Mouse (Mus musculus) embryonic facial prominence, embryonic 12.5 days (tissue): ENCODE measurements around the gene Tceal8. TPM values are rescaled to one million over a fixed set of nuclear protein-coding genes. Genes with fewer than 3 reads are reported as not detected.
"Not testable (repeated sequence)": the region's sequence is repeated elsewhere in the genome, so short reads cannot be mapped to it uniquely, and the experiment has no call there.

Experiments used
- ATAC-seq: fragments of 200-750 bp; cut with Nextera tagmentation; 2 replicates; pipeline ENCODE4 v1.8.0; 2017; ENCODE audit not compliant: insufficient number of reproducible peaks, insufficient read depth, low FRiP score, low TSS enrichment
- H3K27ac ChIP-seq: fragments of 300-500 bp; sonication (generic); 2 replicates; pipeline ENCODE4 v1.5.1; 2016; ENCODE audit warnings: mild to moderate bottlenecking
- H3K27me3 ChIP-seq: fragments of 300-500 bp; sonication (generic); 2 replicates; pipeline ENCODE4 v1.6.1; 2016; ENCODE audit warnings: mild to moderate bottlenecking, moderate library complexity
- H3K36me3 ChIP-seq: fragments of 300-500 bp; sonication (generic); 2 replicates; pipeline ENCODE4 v1.6.1; 2016; ENCODE audit warnings: mild to moderate bottlenecking
- H3K4me1 ChIP-seq: fragments of 300-500 bp; sonication (generic); 2 replicates; pipeline ENCODE4 v1.6.1; 2016
- H3K4me2 ChIP-seq: fragments of 300-500 bp; sonication (generic); replicated peaks from 2 replicates; pipeline ENCODE4 v1.6.1; 2016; ENCODE audit warnings: mild to moderate bottlenecking, moderate library complexity
- H3K4me3 ChIP-seq: fragments of 300-500 bp; sonication (generic); 2 replicates; pipeline ENCODE4 v1.5.1; 2016; ENCODE audit warnings: mild to moderate bottlenecking
- H3K9ac ChIP-seq: fragments of 300-500 bp; sonication (generic); 2 replicates; pipeline ENCODE4 v1.6.1; 2016; ENCODE audit warnings: mild to moderate bottlenecking, moderate library complexity
- H3K9me3 ChIP-seq: fragments of 300-500 bp; sonication (generic); 2 replicates; pipeline ENCODE4 v1.6.1; 2016; ENCODE audit warnings: mild to moderate bottlenecking, moderate library complexity
- WGBS: fragments of 180-500 bp; shearing (Covaris S2); methylation state at CpG from one replicate; pipeline ENCODE4 v1.1.7; 2016; 5-methylcytosine and 5-hydroxymethylcytosine counted together
- polyA plus RNA-seq: library from polyadenylated mRNA; unstranded; fragments of >200 nt; fragmentation: Nextera tagmentation; extraction: Ambion mirVana; gene quantifications from 2 replicates; pipeline ENCODE4 v1.2.1, GENCODE M21; 2016

Gene Tceal8
- polyA plus RNA-seq, 1 experiment from 2014 or later = 215 TPM

GRCm38 (mm10) chrX:136172786-136173185 is 644 bp upstream of the Tceal8 start:
- peaks cover 5% of the 10 kb centered on the region; the same call in 1 of the 2 replicates for H3K27me3 ChIP-seq
- H3K36me3 ChIP-seq = no peaks in the 10 kb centered on the region
- 24% methylated on average over 10 of the region's 10 CpGs for WGBS
- ATAC-seq = no peak
- H3K4me3 ChIP-seq = peak overlapping the region; percentile 57
- H3K9me3 ChIP-seq = no peaks in the 10 kb centered on the region
- H3K9ac ChIP-seq = no peak overlapping the region
- no peaks in the 10 kb centered on the region for H3K4me1 ChIP-seq
- H3K4me2 ChIP-seq = peak overlapping the region; percentile 50
- peak overlapping the region; percentile 50; the same call in 1 of the 2 replicates for H3K27ac ChIP-seq

- Histone ChIP-seq H3K4me2 (peak overlapping the region; percentile 50), H3K36me3 (no peaks in the 10 kb centered on the region), H3K27me3 (peaks cover 5% of the 10 kb centered on the region; the same call in 1 of the 2 replicates), H3K27ac (peak overlapping the region; percentile 89), H3K4me1 (no peaks in the 10 kb centered on the region), H3K4me3 (peak overlapping the region; percentile 57), H3K9me3 (no peaks in the 10 kb centered on the region), H3K9ac (peak overlapping the region; percentile 73)
- WGBS = 21% methylated on average over 22 of the region's 24 CpGs
- ATAC-seq = peak; percentile 77
These were observed 689 bp downstream of the Tceal8 start for GRCm38 (mm10) chrX:136171189-136172117.

GRCm38 (mm10) chrX:136170625-136171024 is 1.5 kb downstream of the Tceal8 start:
- Histone ChIP-seq H3K4me2 (peak overlapping the region; percentile 50), H3K9me3 (no peaks in the 10 kb centered on the region), H3K4me3 (peak overlapping the region; percentile 57), H3K9ac (peak overlapping the region; percentile 73; the same call in 1 of the 2 replicates), H3K4me1 (no peaks in the 10 kb centered on the region), H3K27ac (0 out of 2 replicates have a peak overlapping the region, but pooled peaks have one; percentile 17), H3K27me3 (peaks cover 5% of the 10 kb centered on the region; the same call in 1 of the 2 replicates), H3K36me3 (no peaks in the 10 kb centered on the region)
- ATAC-seq = no peak
- WGBS = 66% methylated on average over 10 of the region's 10 CpGs

- no peaks in the 10 kb centered on the region for H3K36me3 ChIP-seq
- H3K4me3 ChIP-seq = no peak overlapping the region
- H3K27ac ChIP-seq = no peak overlapping the region
- 74% methylated on average over 7 of the region's 7 CpGs for WGBS
- no peaks in the 10 kb centered on the region for H3K27me3 ChIP-seq
- ATAC-seq = no peak
- no peak overlapping the region for H3K4me2 ChIP-seq
- H3K4me1 ChIP-seq = no peaks in the 10 kb centered on the region
- H3K9ac ChIP-seq = no peak overlapping the region
- no peaks in the 10 kb centered on the region for H3K9me3 ChIP-seq
These were observed 27.9 kb downstream of the Tceal8 start for GRCm38 (mm10) chrX:136144195-136144594.

GRCm38 (mm10) chrX:136143711-136144110 is 28.4 kb downstream of the Tceal8 start:
- WGBS = 83% methylated on average over 2 of the region's 2 CpGs

GRCm38 (mm10) chrX:136141385-136141784 is 30.8 kb downstream of the Tceal8 start:
- Histone ChIP-seq H3K27ac (no peak overlapping the region), H3K4me1 (no peaks in the 10 kb centered on the region), H3K9ac (no peak overlapping the region), H3K36me3 (no peaks in the 10 kb centered on the region), H3K4me3 (no peak overlapping the region), H3K4me2 (no peak overlapping the region), H3K9me3 (no peaks in the 10 kb centered on the region), H3K27me3 (no peaks in the 10 kb centered on the region)
- no peak for ATAC-seq
- WGBS = 82% methylated on average over 5 of the region's 5 CpGs

More at GRCm38 (mm10) chrX:136143711-136144110, 28.4 kb downstream of the Tceal8 start:
- Histone ChIP-seq H3K4me2 (no peak overlapping the region), H3K27me3 (no peaks in the 10 kb centered on the region), H3K4me3 (no peak overlapping the region), H3K9ac (no peak overlapping the region), H3K9me3 (no peaks in the 10 kb centered on the region), H3K27ac (no peak overlapping the region), H3K36me3 (no peaks in the 10 kb centered on the region), H3K4me1 (no peaks in the 10 kb centered on the region)
- no peak for ATAC-seq

GRCm38 (mm10) chrX:136139640-136140004 is 32.5 kb downstream of the Tceal8 start:
- H3K27ac ChIP-seq, H3K9ac ChIP-seq, H3K27me3 ChIP-seq, ATAC-seq, H3K4me1 ChIP-seq, H3K9me3 ChIP-seq, H3K36me3 ChIP-seq: not testable (repeated sequence)
- Histone ChIP-seq H3K4me3 (peak overlapping the region; percentile 36), H3K4me2 (peak overlapping the region; percentile 48)
- 34% methylated on average over 5 of the region's 5 CpGs for WGBS

GRCm38 (mm10) chrX:136138827-136139639 is 33.1 kb downstream of the Tceal8 start, which contains the start of gene Bex4:
Bex4 (plus strand) TSS chrX:136138996.
- not testable (repeated sequence) for H3K27ac ChIP-seq, H3K36me3 ChIP-seq, H3K9me3 ChIP-seq, H3K27me3 ChIP-seq, H3K9ac ChIP-seq, H3K4me1 ChIP-seq
- peak; percentile 47; the same call in 1 of the 2 replicates for ATAC-seq
- 22% methylated on average over 18 of the region's 64 CpGs for WGBS
- Histone ChIP-seq H3K4me2 (peak within 1 kb of the TSS; percentile 48), H3K4me3 (peak within 1 kb of the TSS; percentile 36)

- H3K4me3 ChIP-seq = no peak overlapping the region
- ATAC-seq = no peak
- H3K9ac ChIP-seq = no peak overlapping the region
- H3K4me2 ChIP-seq = no peak overlapping the region
- H3K36me3 ChIP-seq = no peaks in the 10 kb centered on the region
- no peak overlapping the region for H3K27ac ChIP-seq
- H3K27me3 ChIP-seq = no peaks in the 10 kb centered on the region
- H3K4me1 ChIP-seq = no peaks in the 10 kb centered on the region
- 84% methylated on average over 4 of the region's 4 CpGs for WGBS
- no peaks in the 10 kb centered on the region for H3K9me3 ChIP-seq
These were observed 36.6 kb downstream of the Tceal8 start for GRCm38 (mm10) chrX:136135559-136135958.

- H3K36me3 ChIP-seq = no peaks in the 10 kb centered on the region
- no peak overlapping the region for H3K4me3 ChIP-seq
- no peaks in the 10 kb centered on the region for H3K27me3 ChIP-seq
- H3K9ac ChIP-seq = no peak overlapping the region
- no peaks in the 10 kb centered on the region for H3K9me3 ChIP-seq
- no peak for ATAC-seq
- H3K4me2 ChIP-seq = no peak overlapping the region
- 16% methylated on average over 5 of the region's 5 CpGs for WGBS
- H3K27ac ChIP-seq = no peak overlapping the region
- no peaks in the 10 kb centered on the region for H3K4me1 ChIP-seq
These were observed 44.4 kb downstream of the Tceal8 start for GRCm38 (mm10) chrX:136127744-136128064.

- ATAC-seq = no peak
- WGBS = 64% methylated on average over 8 of the region's 8 CpGs
- Histone ChIP-seq H3K27me3 (no peaks in the 10 kb centered on the region), H3K36me3 (no peaks in the 10 kb centered on the region), H3K4me2 (no peak overlapping the region), H3K4me3 (no peak overlapping the region), H3K9me3 (no peaks in the 10 kb centered on the region), H3K4me1 (no peaks in the 10 kb centered on the region), H3K27ac (no peak overlapping the region), H3K9ac (no peak overlapping the region)
These were observed 45.0 kb downstream of the Tceal8 start for GRCm38 (mm10) chrX:136127038-136127743.
